Mouse (Mus musculus): Measurements from ENCODE around the gene Dct.
A peak's percentile ranks its signal among the peaks of the same experiment; 100 is the strongest.

The Dct gene

DNA sequence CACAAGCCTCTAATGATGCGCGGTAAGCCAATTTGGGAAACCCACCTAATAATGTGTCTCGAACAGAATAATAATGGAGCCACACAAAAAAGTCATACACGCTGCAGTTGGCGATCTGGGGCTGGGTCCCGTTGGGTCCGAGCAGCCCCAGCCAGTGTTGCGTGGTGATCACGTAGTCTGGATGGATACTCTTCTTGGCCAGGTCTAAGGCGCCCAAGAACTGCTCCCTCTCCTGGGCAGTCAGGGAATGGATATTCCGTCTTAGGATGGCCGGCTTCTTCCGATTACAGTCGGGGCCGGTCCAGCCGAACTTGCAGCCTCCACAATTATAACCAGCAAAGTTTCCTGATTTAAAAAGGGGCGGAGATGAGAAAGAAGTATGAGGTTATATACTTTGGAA lies 9.1 kb downstream of the Dct start:
- no peak for DNase-seq (ENCODE audit: extremely low spot score)

DNA sequence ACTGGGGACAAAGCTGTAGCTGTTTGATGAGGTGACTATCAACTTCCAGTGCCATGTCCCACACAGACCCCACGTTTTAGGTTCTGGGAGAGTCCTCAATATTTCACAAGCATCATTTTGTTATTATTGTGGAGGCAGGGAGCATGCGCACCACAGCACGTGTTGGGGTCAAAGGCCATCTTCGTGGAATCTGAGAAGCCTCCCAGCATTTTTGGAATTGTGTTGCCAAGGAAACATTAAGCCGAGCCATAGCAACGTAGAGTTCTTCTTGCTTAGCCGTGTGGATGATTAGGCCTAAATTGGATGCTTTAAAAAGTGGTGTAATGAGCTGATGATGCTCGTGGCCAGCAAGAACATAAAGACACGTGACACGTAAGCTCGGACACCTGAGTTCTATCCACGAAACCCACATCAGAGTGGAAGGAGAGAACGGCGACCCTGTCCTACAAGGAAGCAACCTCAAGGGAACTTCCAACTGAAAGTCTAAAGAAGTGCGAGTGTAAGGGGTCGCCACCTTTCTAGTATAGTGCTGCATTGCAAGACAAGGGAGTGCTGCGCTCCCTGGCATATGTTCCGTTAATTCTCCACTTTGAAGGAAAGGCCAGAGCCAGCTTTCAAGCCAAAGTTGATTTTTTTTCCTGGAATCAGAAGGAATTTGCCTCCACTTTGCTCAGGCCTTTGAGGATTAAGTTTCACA lies 9.8 kb downstream of the Dct start:
- DNase-seq (ENCODE audit: extremely low spot score) = peak; percentile 28

DNA sequence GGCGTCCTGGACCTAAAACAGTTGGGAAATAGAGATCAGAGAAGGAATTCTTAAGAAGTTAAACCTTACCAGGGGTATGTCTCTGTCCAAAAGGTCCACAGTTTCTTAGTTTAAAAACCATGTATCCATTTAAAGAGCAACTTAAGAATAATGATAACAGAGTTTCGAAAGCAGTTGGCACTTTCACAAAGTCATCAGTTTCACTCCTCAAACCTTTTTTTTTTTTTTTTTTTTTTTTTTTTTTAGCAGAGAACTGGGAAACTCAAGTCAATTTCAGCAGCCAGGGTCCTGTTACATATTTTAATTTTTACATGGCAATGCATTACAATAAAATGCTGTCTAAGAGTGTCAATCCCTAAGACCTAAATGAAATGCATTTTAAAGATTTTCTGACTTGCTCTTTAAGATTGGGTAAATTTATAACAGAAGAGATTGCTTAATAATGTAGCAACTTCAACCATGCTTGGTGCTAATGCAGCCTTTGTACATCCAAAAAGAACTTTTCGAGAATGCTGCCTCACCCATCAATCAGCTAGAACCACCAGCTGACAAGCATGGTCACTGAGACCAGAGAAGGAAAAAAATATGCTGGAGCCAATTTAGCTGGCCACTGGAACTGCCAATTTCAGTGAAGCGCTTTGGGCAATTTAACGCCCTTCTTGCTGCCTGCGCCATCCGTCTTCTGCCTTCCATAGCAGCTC lies 11.3 kb downstream of the Dct start:
- no peak for DNase-seq (ENCODE audit: extremely low spot score)

DNA sequence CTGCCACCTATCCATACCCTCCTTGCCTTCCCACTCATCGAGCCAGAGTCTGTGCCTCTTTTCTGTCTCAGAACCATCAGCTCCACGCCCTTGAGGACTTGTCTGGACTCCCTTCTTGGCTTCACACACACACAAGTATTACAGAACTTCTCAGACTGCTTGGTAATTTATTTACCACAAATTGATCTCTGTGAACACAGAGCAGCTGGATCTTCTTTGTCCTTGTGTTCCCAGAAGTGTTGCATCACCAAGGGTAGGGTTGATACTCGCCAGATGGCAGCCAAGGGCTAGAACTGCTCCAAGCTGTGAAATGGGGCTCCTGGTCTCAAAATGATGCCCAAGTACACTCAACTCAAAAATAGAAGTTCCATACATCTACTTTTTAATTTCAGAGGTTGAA lies 13.0 kb downstream of the Dct start:
- no peak for DNase-seq (ENCODE audit: extremely low spot score)

DNA sequence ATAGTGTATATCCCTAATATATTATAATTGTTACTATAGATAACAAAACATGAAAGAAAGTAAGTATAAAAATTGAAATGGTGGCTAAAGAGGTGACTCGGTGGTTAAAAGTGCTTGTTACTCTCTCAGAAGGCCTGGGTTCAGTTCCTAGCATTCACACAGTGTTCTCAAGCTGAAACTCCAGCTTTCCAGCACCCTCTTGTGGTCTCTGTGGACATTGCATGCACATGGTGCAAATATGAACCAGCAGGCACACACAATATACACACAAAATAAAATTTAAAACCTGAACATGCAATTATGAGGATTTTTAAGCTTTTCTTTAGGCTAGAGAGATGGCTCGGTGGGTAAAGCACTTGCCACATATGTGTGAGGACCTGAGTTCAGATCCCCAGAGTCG lies 24.5 kb downstream of the Dct start:
- DNase-seq (ENCODE audit: extremely low spot score) = no peak

DNA sequence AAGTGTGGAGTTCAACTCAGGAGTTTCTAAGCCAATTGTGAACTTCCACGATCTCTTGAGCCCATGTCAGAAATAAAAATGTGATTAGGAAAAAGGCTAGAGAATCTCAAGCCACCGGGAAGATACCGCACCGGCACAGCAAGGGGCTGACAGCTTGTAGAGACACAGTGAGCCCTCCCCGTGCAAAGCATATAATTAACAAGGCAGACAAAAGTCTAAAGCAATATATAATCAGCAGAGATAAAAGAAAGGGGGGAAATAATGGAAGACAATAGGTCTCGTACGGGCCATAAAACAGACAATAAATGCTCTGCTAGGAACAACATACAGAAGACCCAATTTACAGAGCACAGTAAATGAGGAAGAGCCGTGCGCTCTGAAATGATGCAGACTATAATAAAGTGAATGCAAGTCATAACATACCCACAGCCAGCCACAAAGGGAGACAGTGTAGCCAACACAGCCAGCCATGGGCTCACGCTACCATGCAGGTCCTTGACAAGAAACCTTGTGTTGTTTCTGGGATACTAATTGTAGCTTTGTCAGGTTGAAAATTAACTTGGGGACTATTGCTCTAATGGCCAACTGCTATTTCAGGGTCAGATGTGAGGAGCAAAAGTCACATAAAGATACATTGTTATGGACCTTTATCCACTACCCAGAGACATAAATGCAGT lies 30.0 kb downstream of the Dct start:
- DNase-seq (ENCODE audit: extremely low spot score) = no peak

DNA sequence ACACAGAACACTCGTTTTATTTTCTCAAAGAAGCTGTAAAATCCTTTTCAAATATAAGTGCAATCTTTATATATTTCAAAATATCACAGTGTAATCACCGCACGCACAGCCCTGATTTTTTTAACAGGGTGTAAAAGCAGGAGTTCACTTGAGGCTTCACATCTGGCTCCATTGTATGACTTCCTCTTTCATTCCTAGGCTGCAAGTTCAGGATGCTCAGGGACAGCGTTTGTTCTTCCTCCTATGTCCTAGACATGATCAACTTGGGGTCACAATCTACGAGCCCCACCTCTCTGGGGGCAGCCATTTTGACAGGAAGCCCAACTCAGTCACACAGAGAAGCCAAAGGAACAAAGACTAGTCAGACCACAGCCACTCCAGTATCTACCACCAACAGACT lies 32.7 kb downstream of the Dct start:
- no peak for DNase-seq (ENCODE audit: extremely low spot score)

DNA sequence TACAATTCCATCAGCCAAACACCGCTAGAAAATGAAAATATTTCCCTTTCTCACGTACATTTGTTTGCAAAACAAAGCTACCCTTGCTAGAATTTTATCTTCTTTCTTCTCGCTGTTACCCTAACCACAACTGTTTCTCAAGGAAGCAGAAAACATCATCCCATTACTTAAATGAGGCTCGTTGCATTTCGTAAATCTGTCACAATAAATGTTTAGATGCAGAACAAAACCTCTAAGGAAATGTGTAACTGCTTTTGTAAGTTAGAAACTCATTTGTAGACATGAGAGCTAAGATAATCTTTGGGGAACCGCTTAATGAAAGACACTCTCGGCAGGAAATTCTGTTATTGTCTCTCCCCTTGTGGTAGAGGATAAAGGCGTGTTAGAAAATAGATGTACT lies 38.8 kb downstream of the Dct start:
- DNase-seq (ENCODE audit: extremely low spot score) = no peak

DNA sequence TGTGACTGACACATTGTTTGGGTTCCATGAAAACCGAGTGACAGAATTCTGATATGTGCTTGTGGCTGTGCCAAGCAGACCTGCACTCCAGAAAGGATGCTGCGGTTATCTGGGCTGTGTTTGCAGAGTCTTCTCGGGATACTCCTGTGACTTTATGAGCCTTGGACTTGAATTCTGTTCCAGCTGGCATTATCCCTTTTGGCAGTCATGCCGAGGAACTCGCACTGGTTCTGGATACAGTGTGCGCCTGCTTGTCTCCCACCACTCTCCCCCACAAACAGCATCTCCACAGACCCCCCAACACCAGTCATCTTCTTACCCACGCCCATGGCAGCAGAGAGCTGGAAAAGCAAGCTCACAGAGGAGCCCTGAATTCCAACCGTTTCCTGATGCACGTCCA lies 42.5 kb downstream of the Dct start:
- DNase-seq (ENCODE audit: extremely low spot score) = no peak

DNA sequence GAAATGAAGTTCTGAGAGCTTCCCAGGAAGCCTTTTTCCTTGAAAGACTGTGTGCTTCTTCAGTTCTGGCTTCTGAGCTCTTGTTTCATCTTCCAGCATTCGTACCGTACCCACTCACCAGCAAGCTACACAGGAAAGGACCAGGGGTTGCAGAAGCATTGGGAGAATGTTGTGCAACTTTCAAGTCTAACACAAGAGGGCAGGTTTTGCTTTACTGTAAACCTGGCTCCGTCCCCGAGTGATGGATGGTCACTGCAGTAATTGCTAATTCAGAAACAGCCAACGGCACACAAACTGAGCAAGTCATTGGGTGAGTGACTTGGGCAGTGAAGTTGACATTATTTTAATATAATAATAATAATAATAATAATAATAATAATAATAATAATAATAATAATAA lies 46.3 kb downstream of the Dct start:
- peak; percentile 24 for DNase-seq (ENCODE audit: extremely low spot score)

DNA sequence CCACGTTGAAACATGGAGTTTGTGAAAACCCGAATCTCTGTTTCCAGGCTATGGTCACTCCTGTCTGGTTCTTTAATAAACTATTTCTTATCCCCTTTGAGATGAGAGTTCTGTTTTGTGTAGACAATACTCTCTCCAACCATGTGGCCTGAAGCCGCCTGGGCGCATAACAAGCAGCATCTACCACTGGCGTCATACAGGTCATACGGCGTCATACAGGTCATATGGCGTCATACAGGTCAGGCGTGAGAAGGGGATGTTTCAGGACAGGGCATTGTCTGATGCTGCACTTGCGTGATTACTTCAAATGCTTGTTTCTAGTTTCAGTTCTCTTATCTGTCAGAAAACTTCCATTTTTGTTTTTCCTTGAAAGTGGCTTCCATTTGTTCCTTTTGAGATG lies 47.6 kb downstream of the Dct start:
- DNase-seq (ENCODE audit: extremely low spot score) = no peak

DNA sequence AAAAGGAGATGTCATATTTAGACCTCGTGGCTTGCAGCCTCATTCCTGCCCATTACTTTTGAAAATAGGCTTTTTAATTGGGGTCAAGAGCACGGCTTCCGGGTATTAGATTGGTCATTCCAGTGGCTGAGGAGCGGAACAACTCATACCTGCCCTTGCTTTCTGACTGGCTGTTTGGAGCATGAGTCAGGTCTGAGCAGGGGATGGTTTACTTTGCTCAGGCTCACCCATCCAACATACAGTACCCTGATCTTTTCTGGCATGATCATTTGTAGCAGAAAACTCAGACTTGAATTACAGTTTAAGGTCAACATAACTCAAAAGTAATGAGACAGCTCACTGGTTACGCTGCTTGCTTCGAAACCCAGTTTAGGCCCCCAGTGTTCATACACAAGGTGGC lies 58.2 kb downstream of the Dct start:
- DNase-seq (ENCODE audit: extremely low spot score) = no peak

DNA sequence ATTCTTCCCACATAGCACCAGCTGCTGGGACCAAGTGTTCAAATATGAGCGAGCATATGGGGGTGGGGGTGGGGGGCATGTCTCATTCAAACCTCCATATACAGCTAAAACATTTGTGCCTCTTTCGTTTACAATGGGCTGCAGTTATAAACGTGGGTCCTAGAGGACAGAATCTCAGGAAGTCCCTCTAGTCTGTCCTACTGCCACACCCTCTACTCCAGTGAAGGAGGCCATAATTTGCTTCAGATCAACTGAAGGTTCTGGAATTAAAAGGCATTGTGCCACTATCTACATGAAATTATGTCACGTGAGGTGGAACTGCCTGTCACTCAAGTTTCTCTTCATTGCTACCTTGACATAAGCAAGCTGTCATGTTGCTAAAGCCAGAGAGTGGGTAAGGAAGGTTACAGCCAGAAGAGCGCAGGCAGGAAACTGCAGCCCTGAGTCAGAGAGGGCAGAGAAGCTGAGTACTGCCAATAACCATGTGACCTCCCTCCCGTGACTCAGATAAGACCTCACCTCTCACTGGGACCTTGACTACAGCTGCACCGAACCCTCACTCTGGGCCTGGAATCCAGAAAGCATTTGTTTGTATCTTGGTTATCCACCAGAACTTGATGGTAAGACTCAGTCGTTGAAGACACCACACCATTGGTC lies 59.3 kb downstream of the Dct start:
- DNase-seq (ENCODE audit: extremely low spot score) = no peak

DNA sequence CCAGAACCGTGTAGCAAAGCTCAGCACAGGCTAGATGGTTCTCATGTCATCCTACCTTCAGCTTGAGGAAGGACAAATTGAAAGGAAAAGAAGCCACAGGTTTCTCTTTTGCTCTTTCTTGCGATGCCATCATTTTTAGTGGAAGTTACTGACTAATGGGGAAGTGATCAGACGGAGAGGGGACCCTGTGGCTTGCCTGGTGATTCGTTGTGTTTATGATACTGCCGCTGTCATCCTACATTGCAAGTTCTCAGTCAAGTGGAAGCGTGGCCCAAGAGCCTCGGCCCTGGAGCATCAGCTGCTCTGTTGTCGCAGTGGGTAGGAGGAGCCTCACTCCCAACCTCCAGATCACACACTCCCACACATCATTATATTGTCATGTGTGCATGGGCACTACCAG lies 61.8 kb downstream of the Dct start:
- no peak for DNase-seq (ENCODE audit: extremely low spot score)

DNA sequence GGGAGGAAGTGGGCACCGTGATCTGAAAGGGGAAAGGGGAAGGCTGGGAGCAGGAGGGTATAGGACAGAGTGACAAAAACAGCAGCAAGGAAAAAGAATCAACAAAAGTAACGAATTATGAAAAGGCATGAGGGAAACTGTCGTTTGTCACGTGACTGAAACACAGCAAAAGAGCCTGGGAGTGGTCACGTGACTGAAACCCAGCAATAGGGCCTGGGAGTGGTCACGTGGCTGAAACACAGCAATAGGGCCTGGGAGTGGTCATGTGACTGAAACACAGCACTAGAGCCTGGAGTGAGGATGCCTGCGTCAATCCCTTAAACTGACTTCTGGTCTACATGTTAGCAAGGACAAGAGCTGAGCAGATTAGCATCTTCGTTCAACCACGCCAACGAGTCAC lies 63.6 kb downstream of the Dct start:
- DNase-seq (ENCODE audit: extremely low spot score) = no peak

DNA sequence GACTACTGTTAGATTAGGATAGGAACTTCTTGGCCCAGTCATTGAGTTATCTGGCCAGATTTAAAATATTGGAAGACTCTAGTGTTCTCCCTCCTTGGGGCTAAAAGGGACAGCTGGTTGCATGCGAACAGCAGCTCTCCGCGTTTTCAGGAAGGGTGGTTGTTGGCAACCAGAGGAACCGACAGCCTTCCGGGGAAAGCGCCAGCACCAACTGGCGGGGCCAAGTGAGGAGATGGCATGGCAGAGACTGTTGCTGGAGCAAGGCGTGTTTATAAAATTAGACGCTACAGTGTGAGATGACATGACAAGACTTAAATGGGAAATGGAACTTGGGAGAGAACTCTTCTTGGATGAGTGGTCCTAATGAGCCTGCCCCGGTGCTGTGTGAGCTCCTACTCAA lies 70.5 kb downstream of the Dct start:
- no peak for DNase-seq (ENCODE audit: extremely low spot score)

DNA sequence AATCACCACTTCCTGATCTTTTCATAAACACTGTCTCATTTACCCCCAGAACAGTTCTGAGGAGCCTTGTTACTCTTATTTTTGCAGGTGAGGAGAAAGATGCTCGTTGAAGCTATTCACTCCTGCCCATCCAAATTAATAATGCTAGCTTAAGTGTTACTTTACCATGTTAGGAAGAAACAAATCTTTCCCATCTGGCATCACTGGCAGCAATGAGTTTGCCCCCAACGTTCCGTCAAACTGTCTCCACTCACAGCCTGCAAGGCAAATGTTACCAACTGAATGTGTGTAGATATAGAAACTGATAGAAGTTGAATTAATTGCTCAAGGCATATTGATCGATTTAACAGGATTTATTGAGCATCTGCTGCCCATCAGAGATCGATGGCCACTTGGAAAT lies 79.5 kb downstream of the Dct start:
- DNase-seq (ENCODE audit: extremely low spot score) = no peak

All from embryo, embryonic 9.5 days (tissue).